Mouse (Mus musculus): ENCODE data around the gene Lhx3.
A peak's percentile ranks its signal among the peaks of the same experiment; 100 is the strongest.

Gene Lhx3

GRCm38 (mm10) chr2:26201926-26202848 lies 5.9 kb downstream of the Lhx3 start:
- no peak for DNase-seq (ENCODE audit: low read depth, low spot score)

DNA sequence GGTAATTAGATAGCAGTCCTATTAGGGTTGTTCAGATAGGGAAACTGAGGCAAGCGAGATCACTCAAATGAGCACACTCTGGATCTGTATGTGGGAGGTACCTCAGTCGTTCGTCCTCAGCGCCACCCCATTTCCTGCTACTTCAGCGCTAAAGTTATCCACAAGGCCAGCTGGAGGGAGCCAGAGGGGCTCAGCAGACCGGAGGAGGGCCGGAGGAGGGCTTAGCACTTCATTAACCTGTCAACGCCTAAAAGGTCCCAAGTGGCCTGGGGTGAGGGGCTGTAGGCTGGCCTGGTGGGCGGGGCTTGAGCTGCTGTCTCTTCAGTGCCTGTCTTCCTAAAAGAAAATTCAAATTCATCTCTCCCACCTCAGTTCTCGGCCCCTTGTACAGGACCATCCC lies 9.6 kb downstream of the Lhx3 start:
- peak; percentile 20 for DNase-seq (ENCODE audit: low read depth, low spot score)

DNA sequence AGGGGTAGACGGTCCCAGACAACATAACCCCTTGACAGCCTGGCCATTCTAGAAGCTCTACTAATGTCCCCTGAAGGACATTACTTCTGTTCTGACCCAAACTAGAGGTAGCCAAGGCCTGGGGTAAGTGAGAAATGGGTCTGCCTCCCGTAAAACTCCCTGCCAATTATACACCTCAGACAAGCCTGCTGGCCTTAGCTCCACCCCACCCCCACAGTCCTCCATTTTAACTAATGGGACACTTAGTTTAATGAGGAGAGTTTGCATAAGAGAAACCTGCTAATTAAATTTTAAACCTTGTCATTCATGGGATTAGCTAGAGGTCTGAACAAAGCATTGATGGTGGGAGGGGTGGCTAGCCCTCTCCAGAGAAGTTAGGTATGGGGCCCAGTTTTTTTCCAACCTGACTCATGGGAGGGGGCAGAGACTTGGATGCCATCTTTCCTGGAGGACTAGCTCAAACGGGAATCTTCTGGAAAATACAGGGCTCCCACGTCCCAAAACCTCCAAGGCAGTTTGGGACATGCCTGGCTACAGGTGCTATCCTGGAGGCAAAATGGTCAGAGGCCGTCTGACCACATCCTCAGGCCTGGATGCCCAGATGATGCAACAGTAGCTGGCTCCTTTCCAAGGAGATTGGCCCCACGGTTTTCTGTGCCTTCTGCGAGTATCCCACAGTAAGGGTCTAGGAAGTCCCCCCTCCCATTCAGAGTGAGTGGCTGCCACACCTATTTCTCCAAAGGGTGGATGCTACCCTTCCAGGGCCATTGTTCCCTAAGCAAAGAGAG lies 13.3 kb downstream of the Lhx3 start:
- peak; percentile 32 for DNase-seq (ENCODE audit: low read depth, low spot score)

- no peak for DNase-seq (ENCODE audit: low read depth, low spot score)
Measured at GRCm38 (mm10) chr2:26188517-26188916, 19.6 kb downstream of the Lhx3 start.

DNA sequence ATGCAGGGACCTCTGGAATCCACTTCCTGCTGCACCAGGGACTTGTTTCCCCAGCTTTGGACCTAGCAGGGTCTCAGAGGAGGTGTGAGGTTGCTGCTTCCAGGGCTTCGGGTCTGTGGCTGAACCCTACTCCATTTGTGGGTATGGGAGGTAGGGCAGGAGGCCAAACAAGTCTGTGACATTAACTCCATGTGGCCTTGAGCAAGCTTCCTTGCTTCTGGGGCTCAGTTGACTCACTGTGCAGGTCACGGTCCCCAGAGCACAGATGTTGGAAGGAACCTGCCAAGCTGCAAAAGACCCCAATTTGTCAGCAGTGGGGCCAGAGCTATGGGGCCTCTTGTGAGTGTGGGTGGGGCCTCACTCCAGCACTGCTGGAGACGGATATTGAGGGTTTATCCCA lies 23.7 kb downstream of the Lhx3 start:
- DNase-seq (ENCODE audit: low read depth, low spot score): no peak

GRCm38 (mm10) chr2:26182646-26183045 lies 25.4 kb downstream of the Lhx3 start:
- peak; percentile 45 for DNase-seq (ENCODE audit: low read depth, low spot score)

DNA sequence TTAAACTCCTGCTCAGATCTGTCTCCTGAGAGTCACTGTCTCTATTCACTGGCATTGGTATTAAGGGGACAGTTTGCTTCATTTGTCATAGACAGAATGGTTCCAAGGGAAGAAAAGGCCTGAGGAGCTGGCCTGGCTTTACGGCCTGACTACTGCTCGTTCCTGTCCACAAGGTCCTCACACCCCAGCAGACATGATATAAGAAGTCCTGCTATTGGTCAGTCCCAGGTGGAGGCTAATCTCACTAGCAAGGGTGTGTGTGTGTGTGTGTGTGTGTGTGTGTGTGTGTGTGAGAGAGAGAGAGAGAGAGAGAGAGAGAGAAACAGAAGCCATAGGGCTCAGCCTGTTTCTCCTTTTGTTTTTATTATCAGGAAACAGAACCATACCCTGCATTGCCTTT lies 30.9 kb downstream of the Lhx3 start:
- no peak for DNase-seq (ENCODE audit: low read depth, low spot score)

DNA sequence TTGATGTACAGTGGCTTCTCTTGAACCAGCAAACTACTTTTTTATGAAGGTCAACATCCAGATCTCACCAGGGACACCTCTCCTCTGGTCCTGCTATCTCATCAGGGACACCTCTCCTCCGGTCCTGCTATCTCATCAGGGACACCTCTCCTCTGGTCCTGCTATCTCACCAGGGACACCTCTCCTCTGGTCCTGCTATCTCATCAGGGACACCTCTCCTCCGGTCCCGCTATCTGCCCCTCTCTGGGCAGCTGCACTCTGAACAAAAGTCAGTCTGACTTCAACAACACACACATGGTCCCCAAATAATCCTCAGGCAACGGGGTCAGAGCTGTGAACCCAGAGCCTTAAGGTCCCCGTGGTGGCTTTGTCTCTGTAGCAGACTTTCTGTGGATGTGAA lies 31.4 kb downstream of the Lhx3 start:
- no peak for DNase-seq (ENCODE audit: low read depth, low spot score)

DNA sequence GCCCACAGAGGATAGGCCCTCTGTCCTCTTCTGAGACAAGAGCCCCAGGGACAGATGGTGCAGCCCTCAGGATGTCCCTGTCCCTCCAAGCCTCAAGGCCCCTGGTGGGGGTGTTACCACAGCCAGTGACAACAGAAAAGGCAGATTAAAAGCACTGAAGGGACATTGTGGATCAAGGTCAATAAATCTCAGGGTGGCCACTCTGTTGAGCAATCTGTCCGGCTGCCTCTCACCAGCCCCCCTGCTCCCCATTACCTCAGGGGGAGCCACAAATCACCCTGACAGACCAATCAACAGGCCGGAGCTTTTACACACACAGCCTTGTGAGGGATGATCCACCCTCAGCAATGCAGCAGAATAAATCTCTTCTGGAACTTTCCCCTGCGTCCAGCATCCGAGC lies 32.9 kb downstream of the Lhx3 start:
- no peak for DNase-seq (ENCODE audit: low read depth, low spot score)

DNA sequence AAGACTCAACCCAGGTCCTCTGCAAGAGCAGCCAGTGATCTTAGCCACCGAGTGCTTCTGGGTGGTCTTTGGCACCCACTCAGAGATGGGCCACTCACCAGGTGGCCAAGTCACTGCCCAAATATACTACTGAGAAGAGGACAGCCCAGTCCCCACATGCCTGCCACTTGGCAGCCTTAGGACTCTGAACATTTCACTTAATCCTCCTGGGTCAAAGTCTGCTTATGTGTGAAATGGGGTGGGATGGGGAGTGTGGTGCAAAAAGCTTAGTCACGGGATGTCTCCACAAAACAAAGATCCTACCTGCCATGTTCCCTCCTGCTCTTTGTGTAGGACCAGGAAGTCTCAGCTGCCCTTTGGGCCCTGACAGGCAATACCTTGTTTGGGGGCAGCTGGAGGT lies 35.9 kb downstream of the Lhx3 start:
- DNase-seq (ENCODE audit: low read depth, low spot score): no peak

GRCm38 (mm10) chr2:26170376-26170775 lies 37.7 kb downstream of the Lhx3 start:
- no peak for DNase-seq (ENCODE audit: low read depth, low spot score)

DNA sequence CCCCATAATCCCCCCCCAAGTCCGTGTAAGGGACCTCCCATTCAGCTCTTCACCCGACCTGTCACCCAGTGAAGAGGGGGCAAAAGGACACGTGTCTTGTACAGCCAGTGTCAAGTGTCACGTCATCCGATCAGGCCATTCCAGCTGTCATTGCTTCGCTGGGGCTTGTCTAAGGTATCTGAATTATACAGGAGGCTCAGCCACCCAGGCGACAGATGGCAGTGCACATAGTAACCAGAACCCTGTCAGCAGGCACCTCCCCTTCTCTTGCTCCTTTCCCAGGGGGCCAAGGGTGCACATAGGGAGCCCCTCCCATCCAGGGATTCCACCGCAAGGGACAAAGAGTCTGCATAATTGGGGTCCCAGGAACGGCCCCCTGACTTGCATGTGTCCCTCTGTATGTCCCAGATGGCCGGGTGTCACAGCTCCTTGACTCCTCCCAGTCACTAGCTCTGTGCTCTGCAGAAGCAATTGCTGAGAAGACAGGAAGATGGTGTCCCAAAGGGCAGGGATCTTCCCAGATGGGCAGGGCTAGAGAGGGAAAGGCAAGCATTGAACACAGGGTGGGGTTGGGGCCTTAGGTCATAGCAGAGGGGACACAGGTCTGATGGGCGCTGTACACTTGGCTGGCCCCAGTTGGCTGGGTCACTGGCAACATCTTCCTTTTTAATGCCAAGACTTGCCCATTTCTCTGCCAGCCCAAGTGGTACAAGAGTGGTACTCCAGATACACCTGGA lies 39.1 kb downstream of the Lhx3 start:
- no peak for DNase-seq (ENCODE audit: low read depth, low spot score)

GRCm38 (mm10) chr2:26166890-26167289 lies 41.2 kb downstream of the Lhx3 start:
- no peak for DNase-seq (ENCODE audit: low read depth, low spot score)

GRCm38 (mm10) chr2:26158064-26158463 lies 50.0 kb downstream of the Lhx3 start:
- DNase-seq (ENCODE audit: low read depth, low spot score): no peak

- no peak for DNase-seq (ENCODE audit: low read depth, low spot score)
Measured at GRCm38 (mm10) chr2:26156191-26156977, 51.7 kb downstream of the Lhx3 start.

DNA sequence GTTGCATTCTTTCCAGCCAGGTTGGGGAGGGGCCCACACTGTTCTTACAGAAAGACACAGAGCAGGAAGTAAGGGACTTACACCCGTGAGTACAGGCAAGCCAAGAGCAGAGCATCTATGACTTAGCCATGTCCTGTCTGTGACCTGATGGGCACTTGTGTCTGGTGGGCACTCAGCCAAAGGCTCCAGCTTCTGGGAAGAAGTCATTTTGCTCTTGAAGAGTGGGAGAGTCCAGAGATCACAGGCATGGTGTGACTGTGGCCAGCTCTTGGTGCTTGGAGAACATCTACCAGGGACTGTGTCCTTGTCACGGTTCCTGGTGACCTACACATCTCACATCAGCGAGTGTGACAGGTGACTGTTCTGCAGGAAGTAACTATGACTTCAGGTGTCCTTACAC lies 52.4 kb downstream of the Lhx3 start:
- no peak for DNase-seq (ENCODE audit: low read depth, low spot score)

GRCm38 (mm10) chr2:26154586-26154985 lies 53.5 kb downstream of the Lhx3 start:
- DNase-seq (ENCODE audit: low read depth, low spot score): no peak

DNA sequence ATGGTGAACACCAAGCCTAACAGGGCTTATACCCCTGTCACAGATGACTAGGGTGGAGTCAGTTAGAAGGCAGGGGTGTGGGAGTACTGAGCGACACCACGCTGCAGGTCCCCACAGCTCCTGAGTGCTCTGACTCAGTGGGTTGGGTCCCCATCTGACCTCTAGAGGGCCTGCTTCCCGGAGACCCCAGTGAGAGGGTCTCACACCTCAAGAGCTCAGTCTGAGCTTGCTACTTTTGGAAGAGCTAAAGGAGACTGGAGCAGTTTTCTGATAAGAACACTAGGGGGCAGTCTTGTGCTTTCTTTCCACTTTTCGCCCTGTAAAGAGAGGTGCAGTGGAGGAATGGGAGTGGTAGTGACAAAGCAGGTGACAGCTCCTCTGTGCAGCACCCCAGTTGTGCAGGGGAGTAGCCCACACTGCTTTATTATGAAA lies 54.2 kb downstream of the Lhx3 start:
- peak; percentile 84 for DNase-seq (ENCODE audit: low read depth, low spot score)

- peak; percentile 62 for DNase-seq (ENCODE audit: low read depth, low spot score)
Measured at GRCm38 (mm10) chr2:26153295-26153694, 54.8 kb downstream of the Lhx3 start.

Measured in ES-CJ7 (cell line).